Mouse (Mus musculus) MEL (cell line): ENCODE measurements around the gene Ncapg. TPM values are rescaled to one million over a fixed set of nuclear protein-coding genes. Genes with fewer than 3 reads are reported as not detected.

Experiments
- DNase-seq: peaks from one replicate; pipeline ENCODE4 v3.0.0; 2011; ENCODE audit warnings: low read depth, low spot score
- H3K27ac ChIP-seq: 2 replicates; pipeline ENCODE4 v1.5.1; 2012; ENCODE audit warnings: low read depth, mild to moderate bottlenecking, control low read depth, low read length, moderate library complexity; ENCODE audit not compliant: control insufficient read depth
- H3K27me3 ChIP-seq, 2 experiments: fragments of 150-350 bp in 1 of 2; sonication (generic) in 1 of 2; 2 replicates each; pipeline ENCODE4 v1.6.1; 2012; ENCODE audit warnings: low read length in 2 of 2, mild to moderate bottlenecking in 2 of 2, improper control_type of control experiment in 1 of 2, moderate library complexity in 1 of 2; ENCODE audit not compliant: insufficient read depth in 2 of 2, control insufficient read depth in 1 of 2
- H3K36me3 ChIP-seq, 2 experiments: 2 replicates each; pipeline ENCODE4 v1.6.1; 2012 to 2014; ENCODE audit warnings: low read length in 2 of 2, improper control_type of control experiment in 1 of 2, inconsistent platforms in 1 of 2, mild to moderate bottlenecking in 1 of 2; ENCODE audit not compliant: insufficient read depth in 2 of 2, control insufficient read depth in 1 of 2
- H3K4me1 ChIP-seq, 2 experiments: fragments of 150-350 bp in 1 of 2; sonication (generic) in 1 of 2; 2 replicates each; pipeline ENCODE4 v1.6.1; 2012; ENCODE audit warnings: low read length in 2 of 2, improper control_type of control experiment in 1 of 2, mild to moderate bottlenecking in 1 of 2; ENCODE audit not compliant: insufficient read depth in 2 of 2, control insufficient read depth in 1 of 2
- H3K4me3 ChIP-seq, 2 experiments: fragments of 150-350 bp in 1 of 2; sonication (generic) in 1 of 2; 2 replicates each; pipeline ENCODE4 v1.5.1; 2012; ENCODE audit warnings: low read depth in 2 of 2, low read length in 2 of 2, mild to moderate bottlenecking in 2 of 2, moderate library complexity in 2 of 2, control low read depth in 1 of 2, improper control_type of control experiment in 1 of 2; ENCODE audit not compliant: control insufficient read depth in 1 of 2, insufficient read depth in 1 of 2
- H3K79me2 ChIP-seq: 2 replicates; pipeline ENCODE4 v1.6.1; 2012; ENCODE audit warnings: mild to moderate bottlenecking, low read length, moderate library complexity; ENCODE audit not compliant: control insufficient read depth, poor library complexity, insufficient read depth
- H3K9ac ChIP-seq: 2 replicates; pipeline ENCODE4 v1.6.1; 2012; ENCODE audit warnings: low read depth, mild to moderate bottlenecking, control low read depth, low read length, moderate library complexity; ENCODE audit not compliant: control insufficient read depth, poor library complexity, severe bottlenecking
- H3K9me3 ChIP-seq: fragments of 150-350 bp; sonication (generic); replicated peaks from 2 replicates; pipeline ENCODE4 v1.6.1; 2012; ENCODE audit warnings: mild to moderate bottlenecking, low read length, improper control_type of control experiment, moderate library complexity; ENCODE audit not compliant: insufficient read depth
- BHLHE40 ChIP-seq: IDR thresholded peaks from 2 replicates; pipeline ENCODE4 v1.6.1; 2012; ENCODE audit warnings: low read depth, mild to moderate bottlenecking, inconsistent platforms, low read length, improper control_type of control experiment, borderline replicate concordance
- CTCF ChIP-seq, 3 experiments: IDR thresholded peaks in 2 of 3; conservative IDR thresholded peaks in 1 of 3; 2 replicates each; pipeline ENCODE4 v1.5.1; 2011 to 2012; ENCODE audit warnings: low read length in 3 of 3, low read depth in 2 of 3, mild to moderate bottlenecking in 2 of 3, improper control_type of control experiment in 1 of 3, inconsistent platforms in 1 of 3, mixed read lengths in 1 of 3, moderate library complexity in 1 of 3; ENCODE audit not compliant: control insufficient read depth in 1 of 3, insufficient read depth in 1 of 3, poor library complexity in 1 of 3, severe bottlenecking in 1 of 3
- GABPA ChIP-seq: IDR thresholded peaks from 2 replicates; pipeline ENCODE4 v1.6.1; 2012; ENCODE audit warnings: low read depth, mild to moderate bottlenecking, inconsistent platforms, low read length, improper control_type of control experiment, moderate library complexity
- MAFK ChIP-seq: IDR thresholded peaks from 2 replicates; pipeline ENCODE4 v1.6.1; 2011; ENCODE audit warnings: low read depth, mild to moderate bottlenecking, low read length, improper control_type of control experiment, borderline replicate concordance
- MAZ ChIP-seq: IDR thresholded peaks from 2 replicates; pipeline ENCODE4 v1.6.1; 2012; ENCODE audit warnings: low read depth, mild to moderate bottlenecking, inconsistent platforms, low read length, improper control_type of control experiment
- MEF2A ChIP-seq: IDR thresholded peaks from 2 replicates; pipeline ENCODE4 v1.6.1; 2014; ENCODE audit warnings: low read depth, mild to moderate bottlenecking, inconsistent platforms, low read length, improper control_type of control experiment; ENCODE audit not compliant: poor library complexity, insufficient replicate concordance, severe bottlenecking; ENCODE audit errors: extremely low read depth
- POLR2AphosphoS5 ChIP-seq: IDR thresholded peaks from 2 replicates; pipeline ENCODE4 v1.6.1; 2012; ENCODE audit warnings: low read depth, borderline replicate concordance, mild to moderate bottlenecking, inconsistent platforms, low read length, moderate library complexity, mixed read lengths
- SIN3A ChIP-seq: IDR thresholded peaks from 2 replicates; pipeline ENCODE4 v1.6.1; 2012; ENCODE audit warnings: low read length, improper control_type of control experiment, inconsistent platforms
- TCF12 ChIP-seq: IDR thresholded peaks from 2 replicates; pipeline ENCODE4 v1.6.1; 2014; ENCODE audit warnings: low read depth, mild to moderate bottlenecking, inconsistent platforms, low read length, improper control_type of control experiment, moderate library complexity
- ZKSCAN1 ChIP-seq: IDR thresholded peaks from 2 replicates; pipeline ENCODE4 v1.6.1; 2012; ENCODE audit warnings: low read depth, mild to moderate bottlenecking, inconsistent platforms, low read length, improper control_type of control experiment, moderate library complexity
- ZMIZ1 ChIP-seq: IDR thresholded peaks from 2 replicates; pipeline ENCODE4 v1.6.1; 2012; ENCODE audit warnings: low read depth, mild to moderate bottlenecking, inconsistent platforms, low read length, improper control_type of control experiment, moderate library complexity
- ZNF384 ChIP-seq: IDR thresholded peaks from 2 replicates; pipeline ENCODE4 v1.6.1; 2012; ENCODE audit warnings: low read depth, mild to moderate bottlenecking, inconsistent platforms, low read length, improper control_type of control experiment
- polyA plus RNA-seq, 2 experiments: library from polyadenylated mRNA; stranded (reverse) in 1 of 2; unstranded in 1 of 2; fragments of >175 nt in 1 of 2; fragments of >200 nt in 1 of 2; gene quantifications; 2 replicates each; pipeline versions ENCODE4 v1.2.1 to v1.2.4; 2012; ENCODE audit warnings: low replicate concordance in 2 of 2, low read depth in 1 of 2; ENCODE audit not compliant: insufficient read length in 2 of 2, insufficient read depth in 1 of 2, missing spikeins in 1 of 2
- total RNA-seq: library from RNA; depleted of rRNA; stranded (reverse); fragments of 300-350 nt; gene quantifications from 2 replicates; pipeline ENCODE4 v1.2.3, GENCODE M21; 2012

The Ncapg gene
- total and polyA plus RNA-seq, 3 experiments, result 39.2 to 58.2 (median 52.6) TPM

DNA sequence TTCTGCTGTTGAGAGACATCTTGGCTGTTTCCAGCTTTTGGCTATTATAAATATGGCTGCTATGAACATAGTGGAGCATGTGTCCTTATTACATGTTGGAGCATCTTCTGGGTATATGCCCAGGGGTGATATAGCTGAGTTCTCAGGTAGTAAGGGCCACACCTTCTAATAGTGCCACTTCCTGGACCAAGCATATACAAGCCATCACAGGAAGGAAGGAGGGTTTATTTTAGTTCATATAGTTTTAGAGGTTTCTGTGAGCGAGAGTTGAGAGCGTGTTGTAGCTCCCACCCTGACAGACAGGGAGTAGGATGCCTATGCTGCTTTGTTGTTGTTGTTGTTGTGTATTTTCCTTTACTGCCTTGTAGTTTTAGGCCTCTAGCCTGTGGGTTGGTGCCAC, 15.5 kb downstream of the Ncapg start:
- Histone ChIP-seq H3K4me1 (peaks cover 0 to 7% of the 10 kb centered on the region in 2 experiments; a peak in 2 of 4 replicates), H3K9me3 (no peaks in the 10 kb centered on the region), H3K27ac (no peak overlapping the region), H3K9ac (no peak overlapping the region), H3K27me3 (no peaks in the 10 kb centered on the region), H3K36me3 (peaks cover 7 to 51% of the 10 kb centered on the region in 2 experiments), H3K4me3 (no peak overlapping the region), H3K79me2 (peaks cover 2% of the 10 kb centered on the region; the same call in 1 of the 2 replicates)
- TF ChIP-seq TCF12, result no peak
- TF ChIP-seq ZKSCAN1, result no peak
- TF ChIP-seq BHLHE40, result no peak
- TF ChIP-seq CTCF (IDR thresholded peaks at IDR 0.05 in 2 of 3, conservative IDR thresholded peaks at IDR 0.05 in 1 of 3; ENCODE audit: control insufficient read depth in 1 of 3, insufficient read depth in 1 of 3, low read depth in 2 of 3, low read length in 3 of 3, poor library complexity in 1 of 3, severe bottlenecking in 1 of 3), result no peak
- TF ChIP-seq SIN3A, result no peak
- no peak for TF ChIP-seq ZMIZ1
- no peak for TF ChIP-seq GABPA
- no peak for TF ChIP-seq POLR2AphosphoS5
- no peak for TF ChIP-seq MAZ
- no peak for DNase-seq

DNA sequence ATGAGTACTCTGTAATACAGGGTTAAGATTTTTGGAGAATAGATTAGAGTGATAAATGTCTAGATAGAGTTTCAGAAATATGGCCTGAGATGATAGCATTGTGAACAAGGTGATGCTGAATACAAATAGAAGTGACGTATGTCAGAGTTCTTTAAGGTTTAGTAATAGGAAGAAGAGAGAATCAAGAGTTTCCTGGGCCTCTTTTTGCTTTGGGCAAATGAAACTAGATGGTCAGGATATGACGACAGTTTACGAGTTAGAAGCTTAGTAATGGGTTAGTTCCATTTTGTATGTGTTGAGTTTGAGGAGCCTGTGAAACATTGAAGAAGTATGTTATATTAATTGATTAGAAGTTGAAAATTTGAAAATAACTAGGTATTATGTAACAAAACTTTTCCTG, 16.5 kb downstream of the Ncapg start:
- Histone ChIP-seq H3K9me3 (no peaks in the 10 kb centered on the region), H3K9ac (no peak overlapping the region), H3K4me3 (no peak overlapping the region), H3K4me1 (peaks cover 0 to 11% of the 10 kb centered on the region in 2 experiments; a peak in 2 of 4 replicates), H3K27me3 (no peaks in the 10 kb centered on the region), H3K36me3 (peaks cover 12 to 57% of the 10 kb centered on the region in 2 experiments), H3K27ac (no peak overlapping the region), H3K79me2 (peaks cover 2% of the 10 kb centered on the region)
- no peak for DNase-seq
- TF ChIP-seq ZNF384, result no peak
- no peak for TF ChIP-seq BHLHE40

DNA sequence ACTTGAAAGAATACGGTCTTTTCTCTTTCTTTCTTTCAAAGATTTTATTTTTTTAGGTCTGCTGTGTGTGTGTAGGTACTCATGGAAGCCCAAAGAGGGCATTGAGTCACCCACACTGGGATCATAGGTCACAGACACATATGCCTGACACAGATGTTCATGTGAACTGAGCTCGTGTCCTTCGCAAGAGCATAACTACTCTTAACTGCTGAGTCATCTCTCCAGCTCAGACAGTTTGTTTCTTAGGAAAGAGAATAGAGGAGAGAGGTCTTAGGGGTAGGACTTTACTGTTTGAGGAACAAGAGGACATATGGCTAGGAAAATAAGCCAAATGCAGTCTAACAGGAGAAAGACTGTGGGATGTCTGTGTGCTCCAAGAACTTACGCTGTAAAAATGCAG, 19.4 kb downstream of the Ncapg start:
- no peak overlapping the region for H3K9ac ChIP-seq
- no peak overlapping the region for H3K27ac ChIP-seq
- H3K36me3 ChIP-seq, result peaks cover 6 to 61% of the 10 kb centered on the region in 2 experiments
- H3K4me1 ChIP-seq, result peaks cover 0 to 4% of the 10 kb centered on the region in 2 experiments; a peak in 2 of 4 replicates
- H3K4me3 ChIP-seq, result no peak overlapping the region
- TF ChIP-seq MAFK (0 out of 2 replicates have a peak, but pooled peaks have one; percentile 25), MEF2A (no peak)
- peaks cover 2% of the 10 kb centered on the region for H3K79me2 ChIP-seq
- no peaks in the 10 kb centered on the region for H3K9me3 ChIP-seq
- peak; percentile 32 for DNase-seq
- no peaks in the 10 kb centered on the region for H3K27me3 ChIP-seq
